Mouse (Mus musculus): ENCODE results near the gene Syngr4. TPM values are rescaled to one million over a fixed set of nuclear protein-coding genes. Genes with fewer than 3 reads are reported as not detected.
"Not testable (repeated sequence)": the region's sequence is repeated elsewhere in the genome, so short reads cannot be mapped to it uniquely, and the experiment has no call there.

Gene Syngr4
- total and polyA plus RNA-seq, 2 experiments from 2014 or later, result 0.71 TPM; not detected in 1

DNA sequence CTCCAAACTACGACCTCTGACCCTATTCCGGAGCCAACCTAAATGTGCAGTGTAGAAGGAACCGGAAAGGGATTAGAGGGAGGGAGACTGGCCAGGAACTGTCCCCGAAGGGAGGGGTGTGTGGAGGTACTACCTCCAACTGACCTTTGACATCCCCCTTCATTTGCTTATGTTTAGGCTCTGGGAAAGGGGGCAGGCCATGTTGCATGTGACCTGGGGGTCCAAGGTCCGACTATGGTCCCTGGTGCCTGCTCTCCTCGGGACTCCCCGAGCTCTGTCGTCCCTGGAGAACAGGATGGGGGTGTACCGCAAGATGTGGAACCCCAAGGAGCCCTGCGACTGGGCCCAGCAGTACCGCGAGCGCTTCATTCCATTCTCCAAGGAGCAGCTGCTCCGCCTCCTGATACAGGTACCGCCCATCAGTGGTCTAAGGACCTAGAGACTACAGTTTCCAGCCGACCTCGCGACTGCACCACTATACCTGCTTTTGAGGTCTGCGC, 794 bp upstream of the Syngr4 start:
- WGBS, result 3% methylated on average over 19 of the region's 19 CpGs

DNA sequence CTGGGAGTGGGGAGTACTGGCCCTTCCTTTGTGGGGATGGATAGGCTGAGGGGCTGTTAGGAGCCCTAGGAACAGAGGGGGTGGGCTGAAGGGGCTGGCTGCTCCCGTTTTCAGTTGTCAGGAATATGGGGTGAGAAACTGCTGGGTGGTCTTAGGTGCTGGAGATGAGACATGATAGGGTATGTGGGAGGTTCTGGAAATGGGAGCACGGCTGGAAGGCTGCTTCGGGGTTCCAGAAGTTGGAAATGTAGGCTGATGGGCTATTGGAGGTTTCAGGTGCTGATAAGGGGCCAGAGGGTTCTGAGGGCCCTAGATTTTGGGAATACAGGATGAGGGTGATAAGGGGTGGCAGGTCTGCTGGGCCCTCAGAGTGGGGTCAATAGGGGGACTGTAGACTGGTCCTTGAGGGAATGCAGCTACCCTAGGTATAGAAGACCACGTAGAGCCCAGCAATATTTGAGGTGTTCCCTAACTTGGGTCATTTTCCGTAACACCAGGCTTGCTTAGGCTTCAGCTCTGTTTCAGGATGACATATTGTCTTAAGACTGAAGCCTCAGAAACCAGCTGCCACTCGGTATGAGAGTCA, 490 bp downstream of the Syngr4 start:
- whole genome bisulfite sequencing, result 75% methylated on average over 6 of the region's 6 CpGs
- no peaks in the 10 kb centered on the region for H3K27me3 ChIP-seq (ENCODE audit: control insufficient read depth, insufficient read depth, low read length)
- ATAC-seq (ENCODE audit: insufficient read depth, low read depth) (no peak), DNase-seq (ENCODE audit: low spot score) (no peak)
- H3K4me1 ChIP-seq (ENCODE audit: control insufficient read depth, insufficient read depth), result peaks cover 9% of the 10 kb centered on the region; the same call in 1 of the 2 replicates
- H3K9ac ChIP-seq (replicated peaks; ENCODE audit: low read depth, low read length), result no peak overlapping the region
- peak overlapping the region; percentile 42 for H3K4me2 ChIP-seq (ENCODE audit: low read depth, low read length)
- no peak overlapping the region for H3K4me3 ChIP-seq (ENCODE audit: low read depth, low read length)
- TF ChIP-seq EP300 (IDR thresholded peaks at IDR 0.05; ENCODE audit: low read depth), result no peak
- TF ChIP-seq CTCF (IDR thresholded peaks at IDR 0.05; ENCODE audit: low read depth), result no peak
- H3K27ac ChIP-seq (ENCODE audit: low read depth), result no peak overlapping the region
- H3K9me3 ChIP-seq (replicated peaks; ENCODE audit: control insufficient read depth, low read length), result no peaks in the 10 kb centered on the region
- no peaks in the 10 kb centered on the region for H3K36me3 ChIP-seq (replicated peaks; ENCODE audit: control insufficient read depth, insufficient read depth, low read length)

More for the DNA sequence above, 794 bp upstream of the Syngr4 start:
- Histone ChIP-seq H3K27me3 (ENCODE audit: control insufficient read depth, insufficient read depth, low read length) (no peaks in the 10 kb centered on the region), H3K4me2 (ENCODE audit: low read depth, low read length) (peak overlapping the region; percentile 85), H3K36me3 (replicated peaks; ENCODE audit: control insufficient read depth, insufficient read depth, low read length) (no peaks in the 10 kb centered on the region), H3K9ac (replicated peaks; ENCODE audit: low read depth, low read length) (peak overlapping the region; percentile 71), H3K4me3 (ENCODE audit: low read depth, low read length) (peak overlapping the region; percentile 54), H3K27ac (ENCODE audit: low read depth) (peak overlapping the region; percentile 75), H3K4me1 (ENCODE audit: control insufficient read depth, insufficient read depth) (peaks cover 9% of the 10 kb centered on the region; the same call in 1 of the 2 replicates), H3K9me3 (replicated peaks; ENCODE audit: control insufficient read depth, low read length) (no peaks in the 10 kb centered on the region)
- ATAC-seq (ENCODE audit: insufficient read depth, low read depth) (peak; percentile 40), DNase-seq (ENCODE audit: low spot score) (no peak)
- TF ChIP-seq EP300 (IDR thresholded peaks at IDR 0.05; ENCODE audit: low read depth) (no peak), CTCF (IDR thresholded peaks at IDR 0.05; ENCODE audit: low read depth) (no peak)

DNA sequence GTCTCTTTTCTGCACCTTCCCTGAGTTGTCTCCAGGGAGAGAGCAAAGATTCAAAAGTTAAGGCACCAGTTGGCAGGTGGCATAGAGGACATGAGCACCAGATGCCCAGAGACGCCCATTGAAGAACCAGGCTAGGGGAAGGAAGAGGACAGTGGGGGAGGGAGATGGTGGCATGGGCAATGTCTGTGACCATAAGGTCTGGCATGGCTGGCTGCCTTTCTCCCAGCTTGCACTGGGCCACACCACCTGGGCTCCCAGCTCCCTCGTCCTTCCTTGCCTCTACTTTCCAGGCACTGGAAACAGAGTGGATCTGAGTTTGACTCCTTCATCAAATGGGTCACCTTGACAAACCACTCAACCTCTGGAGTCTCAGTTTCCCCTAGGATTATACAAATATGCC, 3.9 kb downstream of the Syngr4 start:
- TF ChIP-seq CTCF (IDR thresholded peaks at IDR 0.05; ENCODE audit: low read depth) (no peak), EP300 (IDR thresholded peaks at IDR 0.05; ENCODE audit: low read depth) (no peak)
- no peak overlapping the region for H3K4me3 ChIP-seq (ENCODE audit: low read depth, low read length)
- peaks cover 9% of the 10 kb centered on the region; the same call in 1 of the 2 replicates for H3K4me1 ChIP-seq (ENCODE audit: control insufficient read depth, insufficient read depth)
- DNase-seq (ENCODE audit: low spot score), result no peak
- no peak overlapping the region for H3K27ac ChIP-seq (ENCODE audit: low read depth)
- H3K9me3 ChIP-seq (replicated peaks; ENCODE audit: control insufficient read depth, low read length), result no peaks in the 10 kb centered on the region
- no peak overlapping the region for H3K9ac ChIP-seq (replicated peaks; ENCODE audit: low read depth, low read length)
- ATAC-seq (ENCODE audit: insufficient read depth, low read depth), result no peak
- 65% methylated on average over 2 of the region's 2 CpGs for WGBS
- H3K36me3 ChIP-seq (replicated peaks; ENCODE audit: control insufficient read depth, insufficient read depth, low read length), result no peaks in the 10 kb centered on the region
- no peak overlapping the region for H3K4me2 ChIP-seq (ENCODE audit: low read depth, low read length)
- H3K27me3 ChIP-seq (ENCODE audit: control insufficient read depth, insufficient read depth, low read length), result no peaks in the 10 kb centered on the region

DNA sequence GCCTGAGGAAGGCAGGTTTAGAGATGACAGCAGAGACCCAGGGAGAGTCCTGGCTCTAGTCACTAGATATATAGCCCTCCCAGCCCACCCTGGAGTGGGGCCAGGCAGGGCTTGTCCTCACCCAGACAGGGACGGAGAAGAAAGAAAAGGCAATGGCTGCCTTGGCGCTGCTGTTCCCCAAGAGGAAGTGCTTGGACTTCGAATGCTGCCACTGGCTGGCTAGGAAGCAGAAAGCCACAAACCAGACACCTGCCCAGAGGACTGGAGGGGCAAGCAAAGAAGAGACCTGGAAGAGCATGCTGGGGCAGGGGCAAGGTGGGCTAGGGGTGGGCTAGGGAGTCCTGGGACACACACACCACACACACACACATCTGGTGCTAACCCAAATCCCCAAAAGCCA, 9.3 kb downstream of the Syngr4 start:
- DNase-seq (ENCODE audit: low spot score), result no peak
- peaks cover 34% of the 10 kb centered on the region for H3K36me3 ChIP-seq (replicated peaks; ENCODE audit: control insufficient read depth, insufficient read depth, low read length)
- H3K4me2 ChIP-seq (ENCODE audit: low read depth, low read length), result no peak overlapping the region
- 40% methylated on average over 3 of the region's 3 CpGs for WGBS
- no peak overlapping the region for H3K27ac ChIP-seq (ENCODE audit: low read depth)
- no peak for ATAC-seq (ENCODE audit: insufficient read depth, low read depth)
- no peaks in the 10 kb centered on the region for H3K4me1 ChIP-seq (ENCODE audit: control insufficient read depth, insufficient read depth)
- no peaks in the 10 kb centered on the region for H3K9me3 ChIP-seq (replicated peaks; ENCODE audit: control insufficient read depth, low read length)
- H3K9ac ChIP-seq (replicated peaks; ENCODE audit: low read depth, low read length), result no peak overlapping the region
- no peak for TF ChIP-seq CTCF (IDR thresholded peaks at IDR 0.05; ENCODE audit: low read depth)
- TF ChIP-seq EP300 (IDR thresholded peaks at IDR 0.05; ENCODE audit: low read depth), result no peak
- no peaks in the 10 kb centered on the region for H3K27me3 ChIP-seq (ENCODE audit: control insufficient read depth, insufficient read depth, low read length)
- H3K4me3 ChIP-seq (ENCODE audit: low read depth, low read length), result no peak overlapping the region

DNA sequence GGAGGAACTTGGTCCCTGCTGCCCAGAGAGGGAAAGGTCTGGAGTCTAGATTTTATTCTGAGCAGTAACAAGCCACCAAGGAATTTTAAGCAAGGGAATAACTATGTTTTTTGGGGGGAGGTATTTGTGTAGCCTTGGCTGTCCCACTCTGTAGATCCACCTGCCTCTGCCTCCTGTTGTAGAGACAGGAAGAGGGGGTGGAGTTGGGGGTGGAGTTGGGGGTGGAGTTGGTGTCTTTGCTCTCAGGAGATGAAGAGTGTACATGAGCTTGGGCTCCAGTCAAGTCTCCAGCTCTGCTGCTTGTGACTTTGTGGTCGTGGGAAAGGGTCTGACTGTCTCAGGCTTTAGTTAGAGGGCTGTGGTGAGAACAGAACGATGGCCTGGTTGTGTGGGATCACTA, 15.5 kb downstream of the Syngr4 start:
- H3K4me3 ChIP-seq (ENCODE audit: low read depth, low read length), result no peak overlapping the region
- 95% methylated on average over 2 of the region's 2 CpGs for WGBS
- ATAC-seq (ENCODE audit: insufficient read depth, low read depth) (no peak), DNase-seq (ENCODE audit: low spot score) (no peak)
- H3K27me3 ChIP-seq (ENCODE audit: control insufficient read depth, insufficient read depth, low read length), result no peaks in the 10 kb centered on the region
- no peak overlapping the region for H3K4me2 ChIP-seq (ENCODE audit: low read depth, low read length)
- no peak overlapping the region for H3K9ac ChIP-seq (replicated peaks; ENCODE audit: low read depth, low read length)
- no peaks in the 10 kb centered on the region for H3K4me1 ChIP-seq (ENCODE audit: control insufficient read depth, insufficient read depth)
- no peak overlapping the region for H3K27ac ChIP-seq (ENCODE audit: low read depth)
- H3K36me3 ChIP-seq (replicated peaks; ENCODE audit: control insufficient read depth, insufficient read depth, low read length), result peaks cover 84% of the 10 kb centered on the region
- TF ChIP-seq CTCF (IDR thresholded peaks at IDR 0.05; ENCODE audit: low read depth) (no peak), EP300 (IDR thresholded peaks at IDR 0.05; ENCODE audit: low read depth) (no peak)
- H3K9me3 ChIP-seq (replicated peaks; ENCODE audit: control insufficient read depth, low read length), result no peaks in the 10 kb centered on the region; the same call in 1 of the 2 replicates

DNA sequence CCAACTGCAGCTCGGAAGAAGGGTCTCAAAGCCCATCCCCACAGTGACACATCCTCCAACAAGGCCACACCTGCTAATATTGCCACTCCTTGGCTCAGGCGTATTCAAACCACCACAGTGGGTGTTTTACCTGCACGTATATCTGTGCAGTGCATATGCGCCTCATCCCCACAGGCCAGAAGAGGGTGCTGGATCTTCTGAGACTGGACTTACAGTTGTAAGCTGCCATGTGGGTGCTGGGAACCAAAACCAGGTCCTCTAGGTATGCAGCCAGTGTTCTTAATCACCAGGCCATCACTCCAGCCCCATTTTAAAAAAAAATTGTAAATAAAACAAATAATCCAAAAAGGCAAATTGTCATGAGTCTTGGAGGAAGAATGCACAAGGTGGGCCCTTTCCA, 16.0 kb downstream of the Syngr4 start:
- Histone ChIP-seq H3K27ac (ENCODE audit: low read depth) (no peak overlapping the region), H3K4me1 (ENCODE audit: control insufficient read depth, insufficient read depth) (no peaks in the 10 kb centered on the region), H3K9me3 (replicated peaks; ENCODE audit: control insufficient read depth, low read length) (no peaks in the 10 kb centered on the region; the same call in 1 of the 2 replicates), H3K9ac (replicated peaks; ENCODE audit: low read depth, low read length) (no peak overlapping the region), H3K27me3 (ENCODE audit: control insufficient read depth, insufficient read depth, low read length) (no peaks in the 10 kb centered on the region), H3K4me3 (ENCODE audit: low read depth, low read length) (no peak overlapping the region), H3K36me3 (replicated peaks; ENCODE audit: control insufficient read depth, insufficient read depth, low read length) (peaks cover 86% of the 10 kb centered on the region), H3K4me2 (ENCODE audit: low read depth, low read length) (no peak overlapping the region)
- WGBS, result 94% methylated on average over 4 of the region's 4 CpGs
- no peak for TF ChIP-seq CTCF (IDR thresholded peaks at IDR 0.05; ENCODE audit: low read depth)
- TF ChIP-seq EP300 (IDR thresholded peaks at IDR 0.05; ENCODE audit: low read depth), result no peak
- DNase-seq (ENCODE audit: low spot score) (no peak), ATAC-seq (ENCODE audit: insufficient read depth, low read depth) (no peak)

DNA sequence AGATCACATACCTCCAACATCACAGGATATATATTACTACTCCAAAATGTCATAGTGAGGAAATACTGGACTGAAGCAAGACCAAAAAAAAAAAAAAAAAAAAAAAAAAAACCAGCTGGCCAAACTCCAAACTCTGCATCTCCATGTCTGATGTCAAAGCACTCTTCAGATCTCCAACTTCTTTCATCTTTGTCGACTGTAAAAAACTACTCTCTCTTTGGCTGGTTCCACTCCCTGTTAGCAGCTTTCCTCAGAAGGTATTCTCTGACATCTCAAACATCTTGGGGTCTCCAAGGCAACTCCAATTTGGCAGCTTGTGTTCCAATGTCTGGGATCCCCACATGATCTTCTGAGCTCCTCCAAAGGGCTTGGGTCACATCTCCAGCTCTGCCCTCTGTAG, 18.2 kb downstream of the Syngr4 start, which contains the start of gene Grin2d:
TSS of gene Grin2d (minus strand) at position 101 of the 400 bp plus-strand sequence.
- not testable (repeated sequence) for H3K27me3 ChIP-seq (ENCODE audit: control insufficient read depth, insufficient read depth, low read length); H3K27ac ChIP-seq (ENCODE audit: low read depth); ATAC-seq (ENCODE audit: insufficient read depth, low read depth); DNase-seq (ENCODE audit: low spot score); H3K4me2 ChIP-seq (ENCODE audit: low read depth, low read length); H3K9ac ChIP-seq (replicated peaks; ENCODE audit: low read depth, low read length); H3K4me3 ChIP-seq (ENCODE audit: low read depth, low read length); H3K9me3 ChIP-seq (replicated peaks; ENCODE audit: control insufficient read depth, low read length)
- Histone ChIP-seq H3K4me1 (ENCODE audit: control insufficient read depth, insufficient read depth) (peaks cover 13% of the 10 kb centered on the region), H3K36me3 (replicated peaks; ENCODE audit: control insufficient read depth, insufficient read depth, low read length) (peaks cover 77% of the 10 kb centered on the region)
- WGBS, result 84% methylated on average over 1 of the region's 1 CpGs

All from heart, postnatal 0 days (tissue).